Mouse (Mus musculus) liver, embryonic 14.5 days (tissue): Measurements from ENCODE around the gene Bivm.

ENCODE experiments used
- CTCF ChIP-seq: IDR thresholded peaks from 2 replicates; pipeline ENCODE4 v1.5.1; 2016; ENCODE audit warnings: antibody characterized with exemption, low read depth, control low read depth
- EP300 ChIP-seq: IDR thresholded peaks from 2 replicates; pipeline ENCODE4 v1.6.1; 2016; ENCODE audit warnings: antibody characterized with exemption, low read depth

DNA sequence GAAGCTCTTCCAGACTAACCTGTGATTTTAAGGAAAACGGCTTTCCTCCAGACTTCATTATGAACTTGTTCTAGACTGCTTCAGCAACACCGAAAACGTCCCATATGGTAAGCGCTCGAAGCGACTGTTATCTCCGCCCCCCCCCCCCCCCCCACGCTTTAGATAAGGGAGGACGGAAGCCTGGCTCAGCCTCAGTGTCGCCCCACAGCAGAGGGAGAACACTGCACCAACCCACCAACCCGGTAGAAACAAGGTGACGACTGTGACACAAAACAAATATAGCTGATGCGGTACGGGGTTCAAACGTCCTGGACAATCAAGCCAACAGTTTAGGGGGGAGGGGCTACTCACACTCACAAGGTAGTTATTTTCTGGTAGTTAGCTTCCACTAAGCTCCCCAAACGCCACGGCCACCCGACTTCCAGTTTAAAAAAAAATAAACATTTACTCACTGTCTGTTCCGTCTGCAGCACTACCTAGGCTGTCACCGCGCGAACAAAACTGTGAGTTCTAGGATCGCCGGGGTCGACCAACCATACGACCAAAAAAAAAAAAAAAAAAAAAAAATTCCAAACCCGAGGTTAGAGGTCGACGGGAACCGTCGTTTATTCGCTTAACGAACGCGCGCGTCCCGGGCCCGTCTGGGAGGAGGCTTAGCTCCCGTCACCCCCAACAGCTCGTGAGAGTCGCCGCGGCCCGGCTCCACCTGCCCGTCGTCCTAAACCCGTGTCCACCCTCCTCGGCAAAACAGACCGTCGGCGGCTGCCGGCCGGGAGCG lies 17.1 kb upstream of the Bivm start:
- TF ChIP-seq CTCF (no peak; the same call in 1 of the 2 replicates), EP300 (no peak; the same call in 1 of the 2 replicates)
